Mouse (Mus musculus) adrenal gland, postnatal 4 days (tissue): ENCODE data around the gene Lyzl4. TPM values are rescaled to one million over a fixed set of nuclear protein-coding genes. Genes with fewer than 3 reads are reported as not detected.

ENCODE experiments used
- DNase-seq, 2 experiments: peaks; one replicate each; pipeline ENCODE4 v3.0.0; 2021 to 2022; ENCODE audit warnings: low spot score in 2 of 2, mixed read lengths in 2 of 2
- total RNA-seq, 2 experiments: library from RNA; stranded (reverse); gene quantifications; 2 replicates each; pipeline ENCODE4 v1.2.3; 2021

The Lyzl4 gene
- total RNA-seq, 2 experiments from 2014 or later: 0.31 TPM; not detected in 1

- no peak for DNase-seq
These were observed 109.3 kb downstream of the Lyzl4 start for GRCm38 (mm10) chr9:121532626-121533025.

- DNase-seq: no peak
These were observed 113.1 kb downstream of the Lyzl4 start for GRCm38 (mm10) chr9:121528605-121529357.

Other genes with a start within 250 kb of the Lyzl4 start
- 1 to 10 TPM in 1 of 2 experiments, under 1 TPM in 1; 0.67 to 1.5 TPM for gene Cck, start 146.4 kb downstream of the Lyzl4 start, total RNA-seq
- 1 to 10 TPM in 1 of 2 experiments, under 1 TPM in 1; 0.64 to 1.7 TPM for gene Vipr1, start 620 bp upstream of the Lyzl4 start, total RNA-seq
- 1 to 10 TPM; 6.0 to 8.8 TPM for gene Sec22c, start 63.4 kb upstream of the Lyzl4 start, total RNA-seq
- 10 to 100 TPM; 52.6 to 52.8 TPM for gene Ss18l2, start 68.2 kb upstream of the Lyzl4 start, total RNA-seq
- 100 to 1,000 TPM; 102 to 124 TPM for gene Nktr, start 77.1 kb upstream of the Lyzl4 start, total RNA-seq
- 10 to 100 TPM; 66.6 to 72.6 TPM for gene Zfp651, start 117.2 kb upstream of the Lyzl4 start, total RNA-seq
- gene Klhl40, start 135.5 kb upstream of the Lyzl4 start, total RNA-seq: 1 to 10 TPM; 1.9 to 3.8 TPM
- gene Hhatl, start 150.4 kb upstream of the Lyzl4 start, total RNA-seq: 1 to 10 TPM; 1.5 to 4.5 TPM
- gene Ccdc13, start 197.4 kb upstream of the Lyzl4 start, total RNA-seq: 1 to 10 TPM; 1.8 to 2.8 TPM
- gene Higd1a, start 216.3 kb upstream of the Lyzl4 start, total RNA-seq: 10 to 100 TPM; 63.8 to 68.9 TPM